Comparison of ENCODE assay signal across 8 mouse cellular contexts in genomic region chr1:59765279-59765678, GRCm38 (mm10). TPM values are rescaled to one million over a fixed set of nuclear protein-coding genes. Genes with fewer than 3 reads are reported as not detected.
A peak's percentile ranks its signal among the peaks of the same experiment; 100 is the strongest.
DNase-seq lines count a peak whose midpoint lies in the region; ATAC-seq and TF ChIP-seq lines count a peak whose summit lies in the region.

No protein-coding gene starts in this region.

- TF ChIP-seq EP300 in liver, postnatal 0 days (IDR thresholded peaks at IDR 0.05; ENCODE audit: low read depth), result no peak

- H3K36me3 ChIP-seq in heart, embryonic 16.5 days (ENCODE audit: control insufficient read depth, insufficient read depth), result no peaks in the 10 kb centered on the region
- no peaks in the 10 kb centered on the region for H3K36me3 ChIP-seq in liver, postnatal 0 days (replicated peaks; ENCODE audit: insufficient read depth, low read length)
- H3K36me3 ChIP-seq in thymus, adult 2 months (ENCODE audit: control insufficient read depth, insufficient read depth, low read length), result no peaks in the 10 kb centered on the region

- H3K9ac ChIP-seq in heart, embryonic 16.5 days (ENCODE audit: low read length), result peak overlapping the region; percentile 72
- H3K9ac ChIP-seq in liver, postnatal 0 days (replicated peaks), result no peak overlapping the region

- ATAC-seq in heart, embryonic 16.5 days (replicated peaks; ENCODE audit: extremely low read depth, insufficient read depth, low FRiP score), result no peak
- no peak for ATAC-seq in liver, postnatal 0 days
- no peak for ATAC-seq in frontal cortex, adult (ENCODE audit: low TSS enrichment)

- no peak overlapping the region for H3K27ac ChIP-seq in heart, embryonic 16.5 days (ENCODE audit: low read length)
- no peak overlapping the region for H3K27ac ChIP-seq in liver, postnatal 0 days (ENCODE audit: low read depth)
- H3K27ac ChIP-seq in thymus, adult 2 months (ENCODE audit: control insufficient read depth, insufficient read depth, low read length), result no peak overlapping the region

- peak overlapping the region; percentile 78 for H3K4me2 ChIP-seq in heart, embryonic 16.5 days (ENCODE audit: low read depth, low read length)
- peak overlapping the region; percentile 90 for H3K4me2 ChIP-seq in liver, postnatal 0 days (ENCODE audit: low read depth, low read length)

- DNase-seq in gastrocnemius, adult 18-20 months (ENCODE audit: low spot score), result peak; percentile 16
- no peak for DNase-seq in gastrocnemius, postnatal 25 days
- peak; percentile 6 for DNase-seq in CD4-positive helper T cell, adult 2 months (ENCODE audit: low read depth, low spot score)
- no peak for DNase-seq in liver, postnatal 0 days
- no peak for DNase-seq in thymus, adult 2 months
- DNase-seq in spleen, adult 18-20 months, result no peak

- H3K4me3 ChIP-seq in heart, embryonic 16.5 days (ENCODE audit: low read length), result peak overlapping the region; percentile 56
- H3K4me3 ChIP-seq in liver, postnatal 0 days (ENCODE audit: low read depth, low read length), result peak overlapping the region; percentile 72
- no peak overlapping the region for H3K4me3 ChIP-seq in thymus, adult 2 months (ENCODE audit: control insufficient read depth, insufficient read depth, low read length)

- no peak for TF ChIP-seq CTCF in liver, postnatal 0 days (IDR thresholded peaks at IDR 0.05; ENCODE audit: low read depth)
- no peak for TF ChIP-seq CTCF in thymus, adult 2 months (IDR thresholded peaks at IDR 0.05; ENCODE audit: borderline replicate concordance, control insufficient read depth, extremely low read depth, insufficient read depth, low read length, poor library complexity)

- peaks cover 12% of the 10 kb centered on the region for H3K4me1 ChIP-seq in heart, embryonic 16.5 days (ENCODE audit: control insufficient read depth, insufficient read depth, low read length)
- H3K4me1 ChIP-seq in liver, postnatal 0 days (ENCODE audit: insufficient read depth), result peaks cover 12% of the 10 kb centered on the region
- peaks cover 16% of the 10 kb centered on the region for H3K4me1 ChIP-seq in thymus, adult 2 months (replicated peaks; ENCODE audit: control insufficient read depth, insufficient read depth, low read length)

- 0% methylated on average over 4 of the region's 4 CpGs for WGBS in heart, embryonic 16.5 days
- WGBS in liver, postnatal 0 days (ENCODE audit: insufficient replicate concordance), result 5% methylated on average over 4 of the region's 4 CpGs
- 35% methylated on average over 4 of the region's 4 CpGs for WGBS in thymus, adult 2 months

- TF ChIP-seq POLR2A in thymus, adult 2 months (IDR thresholded peaks at IDR 0.05; ENCODE audit: control insufficient read depth, extremely low read depth, insufficient read depth, low read length, poor library complexity), result no peak

- no peaks in the 10 kb centered on the region for H3K27me3 ChIP-seq in heart, embryonic 16.5 days (ENCODE audit: control insufficient read depth, insufficient read depth, low read length)
- H3K27me3 ChIP-seq in liver, postnatal 0 days (ENCODE audit: insufficient read depth, low read length), result no peaks in the 10 kb centered on the region
- H3K27me3 ChIP-seq in thymus, adult 2 months (ENCODE audit: control insufficient read depth, insufficient read depth, low read length), result peaks cover 6% of the 10 kb centered on the region; the same call in 1 of the 2 replicates

- H3K9me3 ChIP-seq in heart, embryonic 16.5 days (replicated peaks; ENCODE audit: control insufficient read depth, low read length), result no peaks in the 10 kb centered on the region
- no peaks in the 10 kb centered on the region for H3K9me3 ChIP-seq in liver, postnatal 0 days (ENCODE audit: low read length)

RNA-seq across cellular contexts. Expression of gene Bmpr2, which starts 2.1 kb away (rescaled TPM):
- 10 to 100 TPM; 46.1 to 49.0 TPM for total RNA-seq in gastrocnemius, adult 18-20 months (2021)
- total RNA-seq in gastrocnemius, postnatal 25 days (2021), result 10 to 100 TPM; 35.6 TPM
- polyA plus RNA-seq in heart, embryonic 16.5 days (2015; fragmentation: Nextera tagmentation; extraction: Ambion mirVana), result 5.4 and 6.2 TPM in 2 replicates
- polyA plus RNA-seq in liver, postnatal 0 days (2015; fragmentation: Nextera tagmentation; extraction: Ambion mirVana), result 1.6 and 1.8 TPM in 2 replicates
- 2.1 and 2.4 TPM in 2 replicates for polyA plus RNA-seq in thymus, adult 2 months (2012; rRNA removed)

Comparison
In these comparisons a context has a peak if more than half of its experiments do, and no peak if none do; other contexts are left out.
1. DNase-seq: peak in gastrocnemius, adult 18-20 months (single experiment) and CD4-positive helper T cell, adult 2 months (single experiment); none in gastrocnemius, postnatal 25 days (single experiment), liver, postnatal 0 days (single experiment), thymus, adult 2 months (single experiment) and spleen, adult 18-20 months (0 of 2).